Mouse (Mus musculus) ZHBTc4 (cell line): Measurements from ENCODE around the gene Hoxd8.

Source experiments
- DNase-seq: peaks from one replicate; pipeline ENCODE4 v3.0.0-alpha.2; 2011; ENCODE audit warnings: low read depth, low spot score

Gene Hoxd8

DNA sequence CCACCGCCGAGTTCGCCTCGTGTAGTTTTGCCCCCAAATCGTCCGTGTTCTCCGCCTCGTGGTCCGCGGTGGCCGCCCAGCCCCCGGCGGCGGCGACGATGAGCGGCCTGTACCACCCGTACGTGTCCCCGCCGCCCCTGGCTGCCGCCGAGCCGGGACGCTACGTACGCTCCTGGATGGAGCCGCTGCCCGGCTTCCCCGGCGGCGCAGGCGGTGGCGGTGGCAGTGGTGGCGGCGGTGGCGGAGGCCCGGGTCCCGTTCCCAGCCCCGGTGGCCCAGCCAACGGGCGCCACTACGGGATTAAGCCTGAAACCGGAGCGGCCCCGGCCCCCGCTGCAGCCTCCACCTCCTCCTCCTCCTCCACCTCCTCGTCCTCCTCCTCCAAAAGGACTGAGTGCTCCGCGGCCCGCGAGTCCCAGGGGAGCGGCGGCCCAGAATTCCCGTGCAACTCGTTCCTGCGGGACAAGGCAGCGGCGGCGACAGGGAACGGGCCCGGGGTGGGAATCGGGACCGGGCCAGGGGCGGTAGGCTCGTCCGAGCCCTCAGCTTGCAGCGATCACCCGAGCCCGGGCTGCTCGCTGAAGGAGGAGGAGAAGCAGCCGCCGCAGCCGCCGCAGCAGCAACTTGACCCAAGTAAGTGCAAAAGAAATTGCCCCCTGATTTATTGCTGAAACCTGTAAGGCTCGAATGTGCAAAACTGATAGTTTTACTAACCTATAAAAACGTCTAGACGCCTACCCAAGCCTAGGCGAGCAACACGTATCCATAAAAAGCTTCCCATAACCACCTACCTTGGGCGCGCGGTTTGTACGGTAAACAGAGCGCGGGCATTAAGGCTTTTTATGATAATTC, 6.0 kb upstream of the Hoxd8 start:
- peak; percentile 66 for DNase-seq

DNA sequence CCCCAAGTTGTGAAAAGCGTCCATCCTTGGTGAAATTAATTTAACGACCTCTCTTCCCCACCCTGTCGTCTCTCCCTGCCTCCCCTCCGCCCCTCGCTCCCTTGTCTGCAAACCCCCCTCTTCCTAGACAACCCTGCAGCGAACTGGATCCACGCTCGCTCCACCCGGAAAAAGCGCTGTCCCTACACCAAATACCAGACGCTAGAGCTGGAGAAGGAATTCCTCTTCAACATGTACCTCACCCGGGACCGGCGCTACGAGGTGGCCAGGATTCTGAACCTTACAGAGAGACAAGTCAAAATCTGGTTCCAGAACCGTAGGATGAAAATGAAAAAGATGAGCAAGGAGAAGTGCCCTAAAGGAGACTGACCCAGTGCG, 5.4 kb upstream of the Hoxd8 start:
- DNase-seq, result no peak

DNA sequence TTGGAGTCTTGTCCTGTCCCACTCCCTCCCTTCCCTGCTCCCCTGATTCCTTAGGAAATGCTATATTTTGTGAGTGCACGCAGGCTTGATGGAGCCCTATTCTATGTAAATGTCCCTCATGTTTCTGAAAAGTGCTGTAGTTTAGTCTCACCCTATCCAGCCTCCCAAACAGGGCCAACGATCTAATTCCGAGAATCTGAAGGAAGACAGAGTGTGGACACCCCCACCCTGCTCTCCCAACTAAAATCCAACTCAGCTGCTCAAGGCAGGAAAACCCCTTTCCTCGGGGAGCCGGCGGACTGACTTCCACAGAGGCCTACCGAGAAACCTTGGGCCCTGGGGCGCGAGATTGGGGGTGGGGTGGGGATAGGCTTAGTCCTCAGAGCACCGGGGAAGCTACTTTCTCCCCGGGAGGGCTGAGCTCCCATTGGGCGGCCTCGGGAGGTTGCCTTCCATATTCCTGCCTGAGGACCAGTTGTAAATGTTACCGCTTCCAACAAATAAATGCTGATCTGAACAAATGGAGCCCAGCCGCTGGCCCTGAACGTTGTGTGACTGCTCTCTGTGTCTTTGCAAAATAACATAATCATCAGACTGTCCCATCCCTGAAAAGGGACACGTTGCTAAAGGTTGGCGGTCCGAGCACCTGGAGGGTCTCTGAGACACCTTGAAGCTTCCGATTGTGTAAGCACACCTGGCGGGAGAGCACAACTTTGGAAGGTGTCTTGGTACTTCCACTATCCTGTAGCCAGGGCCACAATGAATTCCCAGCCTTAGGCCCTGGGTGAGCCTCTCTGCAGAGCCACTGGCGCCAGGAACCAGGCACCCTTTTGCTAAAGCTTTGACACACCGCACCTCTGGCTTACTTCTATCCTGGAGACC, 4.5 kb upstream of the Hoxd8 start:
- no peak for DNase-seq

DNA sequence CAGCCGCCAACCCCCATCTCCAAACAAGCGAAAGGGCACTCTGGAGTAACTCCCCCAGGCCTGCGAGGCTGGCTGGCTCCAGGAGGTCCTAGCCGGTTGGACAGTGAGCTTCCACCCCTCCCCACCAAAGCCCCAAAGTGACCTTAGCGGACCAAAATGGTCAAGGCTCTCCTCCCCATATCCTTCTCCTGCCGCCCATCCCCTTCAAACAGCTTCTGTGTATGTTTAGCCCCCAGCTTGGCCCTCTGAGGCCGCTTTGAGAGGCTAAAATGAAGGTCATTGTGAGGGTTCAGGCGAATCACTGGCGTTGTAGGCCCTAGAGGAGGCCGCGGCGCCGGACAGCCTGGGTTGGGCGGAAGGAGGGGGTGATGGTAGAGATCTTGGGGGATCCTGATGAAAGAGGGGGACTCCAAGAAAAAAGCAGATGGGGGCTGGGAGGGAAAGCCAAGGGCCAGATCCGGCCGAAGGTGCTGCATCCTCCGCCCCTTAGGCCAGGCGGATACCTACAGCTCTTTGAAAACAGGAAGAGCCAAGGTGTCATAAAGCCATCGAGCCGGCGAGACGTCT, 3.8 kb upstream of the Hoxd8 start:
- DNase-seq, result no peak

DNA sequence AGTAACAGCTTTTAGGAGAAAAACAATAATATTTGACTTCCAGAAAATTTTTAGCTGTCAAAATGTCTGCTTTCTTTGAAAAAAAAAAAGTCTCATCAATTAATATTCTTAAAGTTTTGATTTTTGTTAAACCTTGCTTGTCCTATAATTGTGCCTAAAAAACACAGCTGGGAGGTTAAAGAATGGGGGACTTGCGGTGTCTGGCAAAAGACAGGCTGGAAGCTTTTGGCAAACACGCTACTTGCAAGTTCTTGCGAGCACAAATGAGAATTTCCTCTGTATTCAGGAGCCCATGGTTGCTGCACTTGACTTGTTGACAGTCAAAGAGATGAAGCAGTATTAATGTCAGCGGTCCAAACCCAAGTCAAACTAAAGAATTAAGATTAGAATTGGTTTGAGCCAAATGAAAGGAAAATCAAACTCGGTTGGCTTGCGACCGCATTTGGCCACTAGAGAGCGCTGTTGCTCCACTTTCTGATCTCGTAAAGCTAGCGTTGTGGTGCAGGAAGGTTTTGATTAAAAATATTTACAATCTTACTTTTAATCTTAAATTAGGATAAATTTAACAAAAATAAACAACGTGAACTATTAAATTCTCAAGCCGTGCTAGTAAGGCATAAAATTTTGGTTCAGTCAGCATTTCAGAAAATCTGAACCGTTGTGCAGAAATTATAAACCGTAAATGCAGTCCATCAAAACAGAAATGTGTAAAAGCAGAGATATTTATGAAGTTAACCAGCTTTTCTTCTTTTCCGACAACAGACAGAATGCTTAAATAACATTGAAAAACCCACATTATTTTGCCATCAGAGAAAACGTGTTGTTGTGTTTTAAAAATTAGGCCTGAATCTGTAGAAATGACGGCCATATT, 2.2 kb upstream of the Hoxd8 start:
- peak; percentile 69 for DNase-seq

DNA sequence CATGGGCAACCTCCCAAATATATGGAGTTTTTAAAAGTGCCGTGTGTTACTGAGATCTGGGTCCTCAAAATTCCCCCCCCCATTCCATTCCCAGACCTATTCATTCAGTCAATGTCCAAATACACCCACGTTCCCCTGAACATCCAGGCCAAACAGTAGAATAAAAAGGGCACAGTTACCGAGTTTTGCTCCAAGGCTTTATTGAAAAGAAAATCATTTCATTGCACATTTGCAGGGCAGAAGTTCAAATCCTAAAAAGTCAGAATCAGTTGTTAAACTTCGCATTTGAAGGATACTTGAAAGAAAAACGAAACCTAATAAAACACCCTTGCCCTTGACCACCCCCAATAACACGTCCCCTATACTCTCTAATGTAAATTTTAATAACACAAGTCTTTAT, 1.6 kb upstream of the Hoxd8 start:
- no peak for DNase-seq

DNA sequence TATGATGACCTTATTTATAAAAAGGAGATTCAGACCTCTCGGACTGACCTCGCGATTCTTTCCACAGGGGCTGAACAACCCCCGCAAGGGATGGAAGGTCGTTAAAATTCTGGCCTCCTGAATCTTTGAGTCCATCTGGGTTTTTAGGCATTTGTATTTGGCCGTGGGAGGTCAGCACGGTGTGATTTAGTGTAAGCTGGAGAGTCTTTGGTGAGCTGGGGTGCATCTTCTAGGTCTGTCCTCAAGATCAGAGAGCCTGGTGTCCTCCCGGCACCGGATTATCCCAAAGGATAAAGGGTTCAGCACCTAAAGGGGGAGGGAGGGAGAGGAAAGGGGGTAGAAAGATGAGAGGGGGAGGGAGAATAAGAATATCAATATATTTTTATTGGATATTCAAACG, 1.1 kb upstream of the Hoxd8 start:
- no peak for DNase-seq

DNA sequence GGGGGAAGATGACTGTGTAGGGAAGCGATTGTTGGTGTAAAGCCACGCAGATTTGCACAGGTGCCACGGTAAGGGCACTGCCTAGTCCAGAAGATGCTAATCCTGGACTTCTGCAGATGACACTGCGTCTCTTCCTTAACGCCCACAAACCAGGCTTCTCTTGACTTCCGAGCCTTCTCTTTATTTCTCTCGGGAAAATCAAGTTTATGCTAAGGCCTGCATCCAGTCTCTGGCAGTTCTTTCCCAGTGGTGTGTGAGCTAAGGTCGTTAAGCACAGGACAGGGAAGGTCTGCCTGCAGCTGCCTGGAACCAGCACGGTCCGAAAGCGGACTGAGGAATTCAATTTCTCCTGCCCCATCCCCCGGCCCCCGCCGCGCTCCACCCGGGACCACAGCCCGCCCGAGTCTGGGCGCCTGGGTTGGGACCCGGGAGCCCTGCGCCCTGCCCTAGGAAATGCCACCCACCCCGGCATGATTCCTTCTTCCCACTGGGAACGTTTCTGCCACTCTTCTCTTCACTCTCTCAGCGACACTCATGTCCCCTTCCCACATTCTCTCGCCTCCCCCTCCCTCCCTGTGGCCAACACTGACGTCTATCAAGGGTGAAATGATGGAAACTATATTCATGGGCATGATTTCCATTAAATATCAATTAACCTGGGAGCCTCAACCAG, 559 bp upstream of the Hoxd8 start:
- DNase-seq, result no peak

DNA sequence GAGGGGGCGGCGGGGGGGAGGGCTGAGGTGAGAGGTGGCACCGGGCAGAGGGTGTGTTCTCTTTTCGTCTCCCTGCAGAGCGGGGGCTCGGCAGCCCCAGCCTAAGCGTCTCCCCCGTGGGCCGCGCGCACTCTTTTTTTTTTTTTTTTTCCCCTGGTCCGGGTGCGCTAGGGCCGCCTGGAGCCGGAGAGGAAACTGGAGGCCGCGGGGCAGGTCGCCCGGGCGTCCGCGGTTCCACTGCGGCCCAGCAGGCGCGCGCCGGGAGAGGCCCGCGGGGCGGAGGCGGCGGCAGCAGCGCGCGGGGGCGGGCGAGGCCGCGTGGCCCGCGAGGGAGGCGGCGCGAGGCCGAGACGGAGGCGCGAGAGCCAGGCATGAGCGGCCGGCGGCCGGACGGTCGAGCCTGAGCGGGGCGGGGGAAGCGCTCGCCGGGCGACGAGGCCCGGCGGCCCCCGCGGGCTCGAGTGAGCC, 618 bp downstream of the Hoxd8 start:
- no peak for DNase-seq

DNA sequence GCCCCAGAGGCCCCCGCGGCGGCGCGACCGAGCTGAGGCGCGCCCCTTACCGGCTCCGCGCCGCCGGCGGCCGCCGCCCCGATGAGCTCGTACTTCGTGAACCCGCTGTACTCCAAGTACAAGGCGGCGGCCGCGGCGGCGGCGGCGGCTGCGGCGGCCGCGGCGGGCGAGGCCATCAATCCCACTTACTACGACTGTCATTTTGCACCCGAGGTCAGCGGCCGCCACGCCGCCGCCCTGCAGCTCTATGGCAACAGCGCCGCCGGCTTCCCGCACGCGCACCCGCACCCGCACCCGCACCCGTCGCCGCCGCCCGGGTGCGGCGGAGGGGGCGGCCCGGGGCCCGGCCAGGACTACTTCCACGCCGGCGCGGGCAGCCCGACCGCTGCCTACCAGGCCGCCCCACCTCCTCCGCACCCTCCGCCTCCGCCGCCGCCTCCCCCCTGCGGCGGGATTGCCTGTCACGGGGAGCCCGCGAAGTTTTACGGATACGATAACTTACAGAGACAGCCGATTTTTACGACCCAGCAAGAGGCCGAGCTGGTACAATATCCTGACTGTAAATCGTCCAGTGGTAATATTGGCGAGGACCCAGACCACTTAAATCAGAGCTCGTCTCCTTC, 1.2 kb downstream of the Hoxd8 start:
- no peak for DNase-seq

DNA sequence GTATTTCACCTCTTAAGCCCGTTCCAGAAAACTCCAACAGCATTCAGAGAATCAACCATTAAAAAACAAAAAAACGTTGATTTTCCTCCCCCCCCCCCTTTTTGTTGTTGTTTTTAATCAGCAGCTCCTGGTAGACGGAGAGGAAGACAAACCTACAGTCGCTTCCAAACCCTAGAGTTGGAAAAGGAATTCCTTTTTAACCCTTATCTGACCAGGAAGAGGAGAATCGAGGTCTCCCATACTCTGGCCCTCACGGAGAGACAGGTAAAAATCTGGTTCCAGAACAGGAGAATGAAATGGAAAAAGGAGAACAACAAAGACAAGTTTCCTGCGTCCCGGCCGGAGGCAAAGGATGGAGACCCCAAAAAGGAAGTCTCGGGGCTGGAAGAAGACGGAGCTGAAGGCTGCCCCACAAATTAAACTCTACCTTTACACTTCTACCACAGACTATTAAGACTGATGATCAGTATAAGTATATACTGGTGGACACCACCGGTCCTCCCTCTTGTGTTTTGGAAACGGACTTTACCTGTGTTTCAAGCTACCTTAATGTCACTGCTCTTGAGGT, 2.1 kb downstream of the Hoxd8 start:
- DNase-seq, result no peak

DNA sequence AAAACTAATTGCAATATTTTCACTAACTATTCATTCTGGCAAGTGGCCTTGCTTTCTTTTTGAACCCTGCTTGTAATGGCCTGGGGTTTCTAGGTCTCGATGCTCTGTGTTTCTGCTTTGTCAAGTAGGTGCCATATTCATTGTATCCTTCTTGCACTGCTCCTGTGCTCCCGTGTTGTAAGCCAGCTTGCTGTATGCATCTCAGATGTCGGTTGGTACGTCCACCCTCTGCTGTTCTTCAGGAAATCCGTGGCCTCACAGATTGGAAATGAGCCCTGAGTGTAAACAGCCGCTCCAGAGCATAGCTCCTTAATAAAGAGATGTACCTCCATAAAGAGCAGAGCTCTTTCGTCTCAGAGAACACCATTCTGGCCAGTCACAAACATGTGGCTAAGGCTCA, 3.2 kb downstream of the Hoxd8 start:
- no peak for DNase-seq

DNA sequence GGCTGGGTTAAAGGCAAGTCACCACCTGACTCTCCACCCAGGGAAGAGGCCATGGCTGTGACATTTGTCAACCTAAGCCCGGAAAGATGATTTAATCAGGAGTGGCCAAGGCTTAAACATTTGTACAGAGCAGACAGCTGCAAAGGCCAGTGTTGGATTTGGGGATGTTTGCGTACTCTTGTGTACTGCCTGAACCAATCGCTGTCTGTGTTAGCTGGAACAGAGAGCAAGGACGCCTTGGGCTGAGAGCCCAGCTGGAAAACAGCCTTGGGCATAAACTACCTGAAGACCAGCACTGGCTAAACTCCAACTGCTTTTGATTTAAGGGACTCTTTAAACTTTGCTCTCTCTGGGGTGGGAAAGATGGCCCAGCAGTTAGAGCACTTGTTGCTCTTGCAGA, 4.3 kb downstream of the Hoxd8 start:
- DNase-seq, result no peak

DNA sequence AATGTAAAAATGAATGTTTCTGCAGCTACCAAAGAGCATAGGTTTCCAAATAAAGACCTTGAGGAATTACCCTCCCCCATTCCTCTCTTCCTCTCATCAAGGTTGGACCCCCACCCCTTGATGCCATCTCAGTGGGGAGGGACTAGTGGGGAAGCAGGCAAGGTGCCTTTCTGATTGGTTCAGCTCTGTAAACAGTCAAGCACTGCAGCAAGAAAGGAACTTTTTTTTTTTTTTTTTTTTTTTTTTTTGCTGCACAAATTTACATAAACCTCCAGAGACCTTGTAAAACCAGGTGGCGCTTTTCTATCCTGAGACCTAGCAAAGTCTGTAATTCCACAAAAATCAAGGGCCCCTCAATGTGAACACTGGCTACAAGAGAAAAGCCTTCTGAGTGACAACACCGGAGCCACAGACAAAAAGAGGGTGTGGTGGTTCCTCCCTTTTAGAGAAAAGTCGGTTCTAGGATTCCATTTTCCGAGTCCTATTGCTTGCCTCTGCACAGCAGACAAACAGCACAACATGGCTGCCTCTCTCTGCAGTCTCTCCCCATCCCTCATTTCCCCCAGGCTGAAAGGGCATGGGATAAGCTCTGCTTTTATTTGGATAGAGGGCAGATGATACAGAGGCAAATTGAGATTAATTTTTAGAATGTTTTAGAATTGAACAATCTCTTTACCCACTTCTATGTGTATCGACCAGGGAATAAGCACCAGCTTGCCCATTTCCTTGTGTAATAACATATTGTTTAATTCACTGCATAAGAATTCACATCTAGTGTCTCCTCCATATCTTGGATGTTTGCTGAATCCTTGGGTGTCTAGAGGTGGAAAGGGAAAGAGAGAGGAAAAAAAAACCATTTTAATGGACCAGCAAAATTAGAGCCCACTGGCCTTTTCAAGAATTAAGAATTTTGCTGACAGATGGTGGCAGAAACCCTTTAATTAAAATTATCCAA, 5.3 kb downstream of the Hoxd8 start:
- DNase-seq, result no peak

DNA sequence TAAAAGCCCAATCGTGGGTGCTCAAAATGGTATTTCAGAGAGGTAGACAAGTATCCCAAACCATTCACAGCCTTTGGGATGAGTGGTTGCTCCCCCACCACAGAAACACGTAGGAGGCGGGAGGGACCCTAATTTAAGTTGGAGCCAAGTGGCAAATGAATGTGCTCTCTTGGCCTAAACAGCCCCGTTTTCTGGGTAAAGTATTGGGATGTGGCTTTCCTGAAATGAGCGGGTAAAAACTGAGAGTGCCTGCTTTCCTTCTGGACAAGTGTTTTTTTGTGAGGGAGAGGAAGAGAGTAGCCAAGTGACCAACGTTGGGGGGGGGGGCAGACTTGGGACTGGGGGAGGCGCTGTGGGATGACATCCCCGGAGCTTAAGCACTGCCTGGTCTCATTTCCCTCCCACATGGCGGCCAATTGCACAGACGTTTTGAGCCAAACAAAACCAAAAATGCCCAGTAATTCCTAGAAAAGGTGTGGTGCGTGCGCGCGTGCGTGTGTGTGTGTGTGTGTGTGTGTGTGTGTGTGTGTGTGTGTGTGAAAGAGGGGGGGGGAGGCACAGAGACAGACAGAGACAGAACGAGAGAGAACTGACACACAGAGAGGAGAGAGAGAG, 6.6 kb downstream of the Hoxd8 start:
- DNase-seq, result no peak

DNA sequence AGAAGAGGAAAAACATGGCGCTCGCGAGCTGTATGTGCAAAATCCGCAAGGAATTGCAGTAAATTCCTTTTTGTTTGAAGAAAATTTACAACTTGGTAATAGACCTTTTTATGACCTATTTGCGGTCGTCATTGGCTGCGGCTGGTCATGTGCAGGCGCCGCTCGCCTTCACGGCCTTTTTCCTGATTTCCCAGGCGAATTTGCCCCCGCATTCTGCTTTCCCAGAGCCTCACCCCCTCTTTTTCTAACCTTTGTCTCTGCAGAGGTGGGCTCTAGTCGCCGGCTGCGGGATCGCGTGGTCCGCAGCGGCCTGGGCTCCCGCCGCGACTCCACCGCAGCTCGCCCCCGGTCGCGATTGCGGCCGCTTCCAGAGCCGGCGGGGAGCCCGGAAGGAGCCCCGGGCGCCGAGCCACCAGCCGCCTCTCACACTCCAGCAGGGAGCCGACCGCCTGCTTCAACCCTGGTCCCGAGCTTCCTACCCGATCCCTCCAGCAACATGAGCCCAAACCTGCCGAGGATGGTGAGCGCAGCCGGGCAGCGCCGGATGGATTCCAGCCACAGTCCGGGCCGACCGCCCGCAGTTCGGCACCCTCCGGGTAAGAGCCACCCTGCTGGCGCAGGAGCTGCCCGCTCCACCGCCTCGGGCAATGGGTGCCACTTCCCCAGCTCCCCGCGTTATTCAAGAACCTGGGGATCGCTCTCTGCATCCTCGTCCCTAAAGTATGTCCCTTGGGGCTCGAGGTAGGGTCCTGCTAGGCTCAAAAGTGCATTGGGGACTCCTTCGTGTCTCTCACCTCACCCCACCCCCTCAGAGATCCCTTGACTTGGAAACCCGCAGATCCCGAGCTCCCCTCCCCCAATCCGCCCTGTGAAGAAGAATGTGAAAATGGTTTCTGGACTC, 7.6 kb downstream of the Hoxd8 start, which contains the start of the genes Hoxd3 and Hoxd4:
Gene Hoxd3 (plus strand): TSS at position 207 of the 901 bp plus-strand sequence.
Gene Hoxd4 (plus strand): TSS at position 209 of the 901 bp plus-strand sequence.
- peak; percentile 78 for DNase-seq
